Mouse (Mus musculus) Muller cell, postnatal 12 days (primary cell): ENCODE measurements around the gene Rnf224.
"Not testable (repeated sequence)": the region's sequence is repeated elsewhere in the genome, so short reads cannot be mapped to it uniquely, and the experiment has no call there.

Experiments used
- DNase-seq: peaks from one replicate; pipeline ENCODE4 v3.0.0-alpha.2; 2015; ENCODE audit errors: inconsistent ontology term

Gene Rnf224

GRCm38 (mm10) chr2:25236614-25237013 lies at the start of gene Rnf224:
Rnf224 (minus strand) TSS chr2:25236787.
- no peak for DNase-seq

GRCm38 (mm10) chr2:25286314-25286713 lies 49.7 kb upstream of the Rnf224 start:
- no peak for DNase-seq

- DNase-seq: no peak
Measured at GRCm38 (mm10) chr2:25285551-25285950, 49.0 kb upstream of the Rnf224 start.

- DNase-seq: peak; percentile 70
Measured at GRCm38 (mm10) chr2:25278928-25279882, 42.6 kb upstream of the Rnf224 start.

GRCm38 (mm10) chr2:25273010-25273409 lies 36.4 kb upstream of the Rnf224 start:
- DNase-seq: no peak

- DNase-seq: no peak
Measured at GRCm38 (mm10) chr2:25272515-25272914, 35.9 kb upstream of the Rnf224 start.

- DNase-seq: peak; percentile 98
Measured at GRCm38 (mm10) chr2:25271827-25272511, 35.4 kb upstream of the Rnf224 start, which contains the start of the genes Ssna1 and Anapc2. Ssna1 (minus strand) TSS chr2:25272438. Anapc2 (plus strand) TSS chr2:25272478.

GRCm38 (mm10) chr2:25267746-25268309 lies 31.2 kb upstream of the Rnf224 start:
- no peak for DNase-seq

- peak; percentile 60 for DNase-seq
Measured at GRCm38 (mm10) chr2:25267241-25267640, 30.7 kb upstream of the Rnf224 start.

- no peak for DNase-seq
Measured at GRCm38 (mm10) chr2:25266720-25267119, 30.1 kb upstream of the Rnf224 start.

GRCm38 (mm10) chr2:25265897-25266656 lies 29.5 kb upstream of the Rnf224 start:
- DNase-seq: no peak

GRCm38 (mm10) chr2:25264851-25265250 lies 28.3 kb upstream of the Rnf224 start:
- peak; percentile 55 for DNase-seq

- DNase-seq: no peak
Measured at GRCm38 (mm10) chr2:25264286-25264660, 27.7 kb upstream of the Rnf224 start.

- no peak for DNase-seq
Measured at GRCm38 (mm10) chr2:25263623-25264285, 27.2 kb upstream of the Rnf224 start.

- peak; percentile 55 for DNase-seq
Measured at GRCm38 (mm10) chr2:25262795-25263622, 26.4 kb upstream of the Rnf224 start.

- DNase-seq: peak; percentile 97
Measured at GRCm38 (mm10) chr2:25262291-25262767, 25.7 kb upstream of the Rnf224 start, which contains the start of gene Tprn. Tprn (plus strand) TSS chr2:25262618.

- no peak for DNase-seq
Measured at GRCm38 (mm10) chr2:25261870-25262269, 25.3 kb upstream of the Rnf224 start.

GRCm38 (mm10) chr2:25258887-25259286 lies 22.3 kb upstream of the Rnf224 start:
- DNase-seq: no peak

- not testable (repeated sequence) for DNase-seq
Measured at GRCm38 (mm10) chr2:25257250-25257649, 20.7 kb upstream of the Rnf224 start.
